Mouse (Mus musculus): ENCODE results near the gene Bloc1s6. TPM values are rescaled to one million over a fixed set of nuclear protein-coding genes. Genes with fewer than 3 reads are reported as not detected.

The Bloc1s6 gene
- 0.81 and 3.9 TPM in 2 replicates for polyA plus RNA-seq (2012; ENCODE audit: insufficient read depth, low replicate concordance)

DNA sequence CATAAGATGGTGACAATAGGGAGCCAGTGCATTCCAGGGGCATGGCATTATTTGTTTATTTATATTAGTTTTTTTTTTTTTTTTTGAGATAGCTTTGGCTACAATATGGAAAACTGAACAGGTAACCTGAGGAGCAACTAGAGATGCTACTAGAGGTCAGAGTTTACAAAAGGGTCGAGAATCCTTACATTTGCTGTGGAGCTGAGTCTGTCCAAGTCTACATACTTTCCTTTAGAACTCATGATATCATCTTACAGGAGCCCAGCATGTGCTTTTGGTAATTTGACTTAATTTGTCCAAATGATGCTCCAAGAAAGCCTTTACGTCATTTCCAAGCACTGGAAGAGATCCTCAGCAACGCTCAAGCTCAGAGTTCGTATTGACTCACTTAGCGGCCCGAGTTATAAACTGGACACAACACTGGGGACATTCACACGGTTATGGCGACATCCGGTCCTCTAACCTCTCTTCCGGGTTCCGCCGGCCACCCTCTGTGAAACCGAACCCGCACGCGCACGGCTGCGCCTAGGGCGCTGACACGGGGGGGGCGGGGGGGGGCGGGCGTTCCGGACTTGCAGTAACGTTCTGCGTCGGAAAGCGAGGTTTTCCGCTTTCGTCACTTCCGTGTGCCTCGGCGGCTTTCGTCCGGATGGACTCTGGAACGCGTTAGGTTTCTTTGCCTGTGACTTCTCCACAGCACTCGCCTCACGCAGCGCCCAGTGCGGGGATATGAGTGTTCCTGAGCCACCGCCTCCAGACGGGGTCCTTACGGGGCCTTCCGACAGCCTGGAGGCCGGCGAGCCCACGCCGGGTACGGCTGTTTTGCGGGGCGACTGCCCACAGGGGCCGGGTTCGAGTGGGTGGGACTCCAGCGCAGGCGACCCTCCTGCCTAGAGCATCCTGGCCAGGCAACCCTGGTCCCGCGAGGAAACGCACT, at the start of gene Bloc1s6:
TSS of gene Bloc1s6 (plus strand) at position 610 of the 937 bp plus-strand sequence.
- Histone ChIP-seq H3K4me1 (peaks cover 19% of the 10 kb centered on the region), H3K4me3 (replicated peaks) (peak within 1 kb of the TSS; percentile 99), H3K36me3 (replicated peaks; ENCODE audit: low read length) (peaks cover 14% of the 10 kb centered on the region), H3K9me3 (no peaks in the 10 kb centered on the region), H3K27me3 (replicated peaks) (peaks cover 14% of the 10 kb centered on the region)
- TF ChIP-seq GATA1 (IDR thresholded peaks at IDR 0.05; ENCODE audit: borderline replicate concordance, low read length) (no peak), FLI1 (IDR thresholded peaks at IDR 0.05; ENCODE audit: low read length) (no peak)

- peaks cover 9% of the 10 kb centered on the region for H3K4me1 ChIP-seq
- TF ChIP-seq GATA1 (IDR thresholded peaks at IDR 0.05; ENCODE audit: borderline replicate concordance, low read length) (no peak), FLI1 (IDR thresholded peaks at IDR 0.05; ENCODE audit: low read length) (no peak)
- no peaks in the 10 kb centered on the region for H3K36me3 ChIP-seq (replicated peaks; ENCODE audit: low read length)
These were observed 40.8 kb upstream of the Bloc1s6 start for GRCm38 (mm10) chr2:122697526-122697925.

GRCm38 (mm10) chr2:122701012-122701411, 37.3 kb upstream of the Bloc1s6 start:
- no peak for TF ChIP-seq GATA1 (IDR thresholded peaks at IDR 0.05; ENCODE audit: borderline replicate concordance, low read length)
- TF ChIP-seq FLI1 (IDR thresholded peaks at IDR 0.05; ENCODE audit: low read length): no peak
- Histone ChIP-seq H3K4me3 (replicated peaks) (no peak overlapping the region), H3K27me3 (replicated peaks) (peaks cover 58% of the 10 kb centered on the region), H3K36me3 (replicated peaks; ENCODE audit: low read length) (no peaks in the 10 kb centered on the region), H3K4me1 (peaks cover 9% of the 10 kb centered on the region), H3K9me3 (no peaks in the 10 kb centered on the region)

More at GRCm38 (mm10) chr2:122697526-122697925, 40.8 kb upstream of the Bloc1s6 start:
- no peaks in the 10 kb centered on the region for H3K9me3 ChIP-seq
- peaks cover 37% of the 10 kb centered on the region for H3K27me3 ChIP-seq (replicated peaks)
- H3K4me3 ChIP-seq (replicated peaks): no peak overlapping the region

DNA sequence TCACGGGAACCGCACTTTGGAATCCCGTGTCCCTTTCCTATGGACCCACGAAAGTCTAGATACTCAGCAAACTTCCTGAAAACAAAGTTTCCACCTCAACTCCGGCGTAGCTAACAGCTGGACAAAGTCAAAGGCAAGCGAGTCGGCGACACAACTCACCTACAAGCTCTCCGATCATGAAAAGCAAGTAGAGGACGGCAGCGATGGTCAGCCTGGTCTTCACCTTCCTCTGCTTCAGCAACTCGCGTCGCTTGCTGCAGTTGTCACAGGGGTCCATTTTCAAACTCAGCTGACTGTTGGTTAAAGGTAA, 36.5 kb upstream of the Bloc1s6 start:
- TF ChIP-seq GATA1 (IDR thresholded peaks at IDR 0.05; ENCODE audit: borderline replicate concordance, low read length): no peak
- TF ChIP-seq FLI1 (IDR thresholded peaks at IDR 0.05; ENCODE audit: low read length): no peak
- Histone ChIP-seq H3K27me3 (replicated peaks) (peaks cover 63% of the 10 kb centered on the region), H3K4me3 (replicated peaks) (peak overlapping the region; percentile 92), H3K4me1 (peaks cover 9% of the 10 kb centered on the region), H3K36me3 (replicated peaks; ENCODE audit: low read length) (no peaks in the 10 kb centered on the region), H3K9me3 (no peaks in the 10 kb centered on the region)

DNA sequence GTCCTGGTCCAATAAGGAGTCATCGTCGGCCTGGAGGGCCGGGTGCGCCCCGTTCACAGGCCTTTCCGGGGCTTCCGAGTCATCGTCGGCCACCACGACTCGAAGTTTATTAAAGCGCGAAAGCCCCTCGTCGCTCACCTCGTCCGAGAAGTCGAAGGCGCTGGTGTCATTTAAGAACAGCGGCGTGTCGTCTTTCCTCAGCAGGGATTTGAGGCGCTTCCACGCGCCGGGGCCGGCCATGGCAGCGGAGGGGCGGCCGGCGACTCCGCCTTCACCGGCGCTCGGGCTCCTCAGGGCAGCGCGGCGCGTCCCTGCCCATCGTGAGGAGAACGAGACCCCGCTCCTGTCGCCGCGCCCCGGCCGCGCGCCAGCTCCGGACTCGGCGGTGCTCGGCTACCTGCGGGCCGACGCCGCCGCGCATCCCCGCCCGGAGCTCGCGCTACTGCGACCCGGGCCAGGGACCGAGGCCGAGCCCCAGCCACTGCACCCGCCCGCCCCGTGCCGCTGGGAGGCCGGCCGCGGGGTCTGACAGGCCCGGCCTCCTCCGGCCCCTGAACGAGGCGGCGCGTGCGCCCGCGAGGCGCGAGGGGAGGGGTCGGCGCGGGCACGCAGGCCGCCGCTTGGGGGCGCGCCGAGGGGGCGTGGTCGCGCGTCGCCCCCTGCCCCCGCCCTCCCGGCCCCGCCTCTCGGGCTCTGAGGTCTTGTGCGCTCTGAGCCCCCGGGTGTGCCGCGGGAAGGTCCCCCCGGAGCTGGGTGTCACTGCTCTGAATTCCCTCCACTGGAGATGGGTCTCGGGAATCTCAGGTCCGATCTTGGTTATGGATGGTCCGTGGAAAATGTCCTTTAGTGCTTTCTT, 35.9 kb upstream of the Bloc1s6 start, which contains the start of gene Slc30a4:
TSS of gene Slc30a4 (minus strand) at position 483 of the 856 bp plus-strand sequence.
- TF ChIP-seq GATA1 (IDR thresholded peaks at IDR 0.05; ENCODE audit: borderline replicate concordance, low read length): no peak
- TF ChIP-seq FLI1 (IDR thresholded peaks at IDR 0.05; ENCODE audit: low read length): no peak
- Histone ChIP-seq H3K27me3 (replicated peaks) (peaks cover 63% of the 10 kb centered on the region), H3K4me3 (replicated peaks) (peak within 1 kb of the TSS; percentile 92), H3K36me3 (replicated peaks; ENCODE audit: low read length) (no peaks in the 10 kb centered on the region), H3K9me3 (no peaks in the 10 kb centered on the region), H3K4me1 (peaks cover 9% of the 10 kb centered on the region)

- Histone ChIP-seq H3K36me3 (replicated peaks; ENCODE audit: low read length) (no peaks in the 10 kb centered on the region), H3K4me3 (replicated peaks) (no peak overlapping the region), H3K9me3 (no peaks in the 10 kb centered on the region), H3K4me1 (peaks cover 9% of the 10 kb centered on the region), H3K27me3 (replicated peaks) (peaks cover 63% of the 10 kb centered on the region)
- TF ChIP-seq FLI1 (IDR thresholded peaks at IDR 0.05; ENCODE audit: low read length): no peak
These were observed 33.7 kb upstream of the Bloc1s6 start for GRCm38 (mm10) chr2:122704572-122704971.

DNA sequence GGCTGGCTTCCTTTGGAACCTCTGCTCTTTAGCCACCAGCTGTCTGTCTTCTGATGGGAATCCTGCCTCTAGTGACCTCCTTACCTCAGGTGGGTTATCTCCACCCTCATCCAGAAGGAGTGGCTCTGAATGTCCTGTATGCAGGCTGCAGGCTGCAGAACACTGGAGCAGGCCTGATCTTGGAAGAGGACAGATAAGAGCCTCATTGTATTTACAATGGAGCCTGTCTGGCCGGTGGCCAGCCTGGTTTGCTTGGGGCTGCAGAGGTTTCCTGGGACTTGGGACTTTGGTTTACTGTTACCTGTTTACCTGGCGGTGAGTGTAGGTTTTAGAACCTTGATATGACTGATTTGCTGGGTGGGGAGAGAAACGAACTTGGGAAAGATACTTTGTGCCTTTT, 30.2 kb upstream of the Bloc1s6 start:
- H3K36me3 ChIP-seq (replicated peaks; ENCODE audit: low read length): no peaks in the 10 kb centered on the region
- H3K9me3 ChIP-seq: no peaks in the 10 kb centered on the region
- peaks cover 35% of the 10 kb centered on the region for H3K27me3 ChIP-seq (replicated peaks)
- no peak overlapping the region for H3K4me3 ChIP-seq (replicated peaks)
- peaks cover 3% of the 10 kb centered on the region for H3K4me1 ChIP-seq
- TF ChIP-seq GATA1 (IDR thresholded peaks at IDR 0.05; ENCODE audit: borderline replicate concordance, low read length): no peak

DNA sequence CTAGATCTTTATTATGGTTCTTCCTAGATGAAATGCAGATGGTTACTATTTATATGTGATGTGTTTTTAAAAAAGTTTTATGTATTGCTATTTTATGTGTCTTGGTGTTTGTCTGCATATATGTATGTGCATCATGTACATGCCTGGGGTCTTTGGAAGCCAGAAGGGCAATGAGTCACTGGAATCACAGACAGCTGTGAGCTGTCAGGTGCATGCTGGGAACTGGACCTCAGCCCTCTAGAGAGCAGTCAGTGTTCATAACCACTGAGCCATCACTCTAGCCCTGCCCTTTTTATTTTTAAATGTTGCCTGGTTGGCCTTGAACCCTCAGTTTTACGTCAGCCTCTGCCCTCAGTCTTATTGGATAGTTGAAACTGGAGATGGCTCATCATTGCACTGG, 29.1 kb upstream of the Bloc1s6 start:
- peaks cover 3% of the 10 kb centered on the region for H3K4me1 ChIP-seq
- peaks cover 26% of the 10 kb centered on the region for H3K27me3 ChIP-seq (replicated peaks)
- H3K4me3 ChIP-seq (replicated peaks): no peak overlapping the region

GRCm38 (mm10) chr2:122711911-122712310, 26.4 kb upstream of the Bloc1s6 start:
- no peaks in the 10 kb centered on the region for H3K36me3 ChIP-seq (replicated peaks; ENCODE audit: low read length)
- H3K4me3 ChIP-seq (replicated peaks): no peak overlapping the region
- H3K4me1 ChIP-seq: peaks cover 3% of the 10 kb centered on the region
- H3K9me3 ChIP-seq: no peaks in the 10 kb centered on the region
- H3K27me3 ChIP-seq (replicated peaks): peaks cover 14% of the 10 kb centered on the region
- no peak for TF ChIP-seq GATA1 (IDR thresholded peaks at IDR 0.05; ENCODE audit: borderline replicate concordance, low read length)
- TF ChIP-seq FLI1 (IDR thresholded peaks at IDR 0.05; ENCODE audit: low read length): no peak

More for the DNA sequence above, 29.1 kb upstream of the Bloc1s6 start:
- Histone ChIP-seq H3K9me3 (no peaks in the 10 kb centered on the region), H3K36me3 (replicated peaks; ENCODE audit: low read length) (no peaks in the 10 kb centered on the region)
- TF ChIP-seq GATA1 (IDR thresholded peaks at IDR 0.05; ENCODE audit: borderline replicate concordance, low read length) (no peak), FLI1 (IDR thresholded peaks at IDR 0.05; ENCODE audit: low read length) (no peak)
